Mouse (Mus musculus): ENCODE results near the gene Gm7995.
"Not testable (repeated sequence)": the region's sequence is repeated elsewhere in the genome, so short reads cannot be mapped to it uniquely, and the experiment has no call there.

Gene Gm7995

GRCm38 (mm10) chr14:42309910-42310309, at the start of gene Gm7995:
Gm7995 (plus strand) TSS chr14:42310210.
- not testable (repeated sequence) for DNase-seq

GRCm38 (mm10) chr14:42297258-42297657, 12.8 kb upstream of the Gm7995 start, which contains the start of gene Gm9611:
Gm9611 (minus strand) TSS chr14:42297358.
- DNase-seq: not testable (repeated sequence)
